Mouse (Mus musculus) megakaryocyte, embryonic 14.5 days (primary cell): ENCODE results near the gene Btg1-ps2.

Experiments
- FLI1 ChIP-seq: IDR thresholded peaks from 2 replicates; pipeline ENCODE4 v1.6.1; 2012; ENCODE audit warnings: low read length, inconsistent platforms, mixed read lengths
- GATA1 ChIP-seq: IDR thresholded peaks from 3 replicates; pipeline ENCODE4 v1.6.1; 2012; ENCODE audit warnings: mixed read lengths, low read length, inconsistent platforms, borderline replicate concordance

- TF ChIP-seq GATA1: no peak
- no peak for TF ChIP-seq FLI1
Measured at GRCm38 (mm10) chrX:38033841-38034240, 9.1 kb downstream of the Btg1-ps2 start.
